Mouse (Mus musculus) myocyte (in vitro differentiated cells): ENCODE data around the gene Pla2g2d. TPM values are rescaled to one million over a fixed set of nuclear protein-coding genes. Genes with fewer than 3 reads are reported as not detected.

Experiments
- H3K27me3 ChIP-seq: one replicate; pipeline ENCODE4 v1.6.1; 2011; ENCODE audit not compliant: control insufficient read depth, insufficient read depth, insufficient read length
- H3K36me3 ChIP-seq: one replicate; pipeline ENCODE4 v1.6.1; 2011; ENCODE audit not compliant: control insufficient read depth, insufficient read depth
- H3K4me2 ChIP-seq: one replicate; pipeline ENCODE4 v1.6.1; 2011; ENCODE audit warnings: low read depth, control low read depth
- H3K4me3 ChIP-seq: one replicate; pipeline ENCODE4 v1.5.1; 2011; ENCODE audit warnings: mild to moderate bottlenecking, control low read depth, moderate library complexity
- H3K79me2 ChIP-seq: one replicate; pipeline ENCODE4 v1.6.1; 2011; ENCODE audit not compliant: control insufficient read depth, insufficient read depth
- H3ac ChIP-seq: one replicate; pipeline ENCODE4 v1.6.1; 2011; ENCODE audit not compliant: control insufficient read depth, insufficient read length
- CEBPB ChIP-seq: IDR thresholded peaks from 2 replicates; pipeline ENCODE4 v1.6.1; 2011; ENCODE audit warnings: mild to moderate bottlenecking, moderate library complexity; ENCODE audit not compliant: poor library complexity, insufficient read depth, severe bottlenecking
- E2F4 ChIP-seq: IDR thresholded peaks from one replicate; pipeline ENCODE4 v1.6.1; 2011; ENCODE audit warnings: mild to moderate bottlenecking, control low read depth, moderate library complexity; ENCODE audit not compliant: insufficient read depth
- MAX ChIP-seq: IDR thresholded peaks from one replicate; pipeline ENCODE4 v1.6.1; 2011; ENCODE audit warnings: low read depth, mild to moderate bottlenecking, control low read depth
- MYOD1 ChIP-seq, 3 experiments: IDR thresholded peaks; one replicate each; pipeline ENCODE4 v1.6.1; 2011; ENCODE audit warnings: control low read depth in 2 of 3, low read depth in 2 of 3, mild to moderate bottlenecking in 2 of 3, moderate library complexity in 1 of 3; ENCODE audit not compliant: insufficient read length in 2 of 3, control insufficient read depth in 1 of 3
- MYOG ChIP-seq, 3 experiments: IDR thresholded peaks; one replicate each; pipeline ENCODE4 v1.6.1; 2011; ENCODE audit warnings: control low read depth in 2 of 3, low read depth in 2 of 3, mild to moderate bottlenecking in 2 of 3; ENCODE audit not compliant: insufficient read length in 2 of 3, control insufficient read depth in 1 of 3, insufficient read depth in 1 of 3
- POLR2A ChIP-seq: IDR thresholded peaks from one replicate; pipeline ENCODE4 v1.6.1; 2011; ENCODE audit warnings: low read depth, mild to moderate bottlenecking, control low read depth, moderate library complexity; ENCODE audit not compliant: insufficient read length
- POLR2AphosphoS2 ChIP-seq: IDR thresholded peaks from one replicate; pipeline ENCODE4 v1.6.1; 2011; ENCODE audit warnings: low read depth, control low read depth; ENCODE audit not compliant: insufficient read length
- REST ChIP-seq: IDR thresholded peaks from one replicate; pipeline ENCODE4 v1.6.1; 2011; ENCODE audit warnings: mild to moderate bottlenecking, control low read depth, moderate library complexity; ENCODE audit not compliant: insufficient read depth, insufficient read length
- SRF ChIP-seq: IDR thresholded peaks from one replicate; pipeline ENCODE4 v1.6.1; 2011; ENCODE audit warnings: low read depth; ENCODE audit not compliant: control insufficient read depth, insufficient read length
- TCF12 ChIP-seq: IDR thresholded peaks from one replicate; pipeline ENCODE4 v1.6.1; 2011; ENCODE audit warnings: mild to moderate bottlenecking, control low read depth; ENCODE audit not compliant: poor library complexity, insufficient read depth, severe bottlenecking
- TCF3 ChIP-seq: IDR thresholded peaks from one replicate; pipeline ENCODE4 v1.6.1; 2011; ENCODE audit warnings: low read depth, control low read depth; ENCODE audit not compliant: insufficient read length
- USF1 ChIP-seq: IDR thresholded peaks from one replicate; pipeline ENCODE4 v1.6.1; 2011; ENCODE audit warnings: low read depth, mild to moderate bottlenecking, control low read depth, moderate library complexity
- polyA plus RNA-seq: library from polyadenylated mRNA; unstranded; fragments of >200 nt; fragmentation: generic; extraction: Trizol; gene quantifications from one replicate; pipeline ENCODE4 v1.2.1, GENCODE M21; 2012; ENCODE audit warnings: missing spikeins

The Pla2g2d gene
- polyA plus RNA-seq, 1 experiment: 0.05 TPM

- Histone ChIP-seq H3K79me2 (no peaks in the 10 kb centered on the region), H3ac (no peak within 1 kb of the TSS), H3K36me3 (no peaks in the 10 kb centered on the region), H3K4me3 (no peak within 1 kb of the TSS), H3K27me3 (peaks cover 43% of the 10 kb centered on the region), H3K4me2 (no peak within 1 kb of the TSS)
- TF ChIP-seq REST: no peak
- no peak for TF ChIP-seq MYOG (IDR thresholded peaks at IDR 0.05; ENCODE audit: control insufficient read depth in 1 of 3, insufficient read depth in 1 of 3, insufficient read length in 2 of 3, low read depth in 2 of 3)
- no peak for TF ChIP-seq MAX
- TF ChIP-seq MYOD1 (IDR thresholded peaks at IDR 0.05; ENCODE audit: control insufficient read depth in 1 of 3, insufficient read length in 2 of 3, low read depth in 2 of 3): no peak
- no peak for TF ChIP-seq TCF12
- no peak for TF ChIP-seq USF1
- no peak for TF ChIP-seq E2F4
- no peak for TF ChIP-seq POLR2AphosphoS2
- TF ChIP-seq CEBPB: no peak
- no peak for TF ChIP-seq SRF
- TF ChIP-seq POLR2A: no peak
- TF ChIP-seq TCF3: no peak
These were observed 38.5 kb upstream of the Pla2g2d start, which contains the start of gene Ubxn10 for GRCm38 (mm10) chr4:138737031-138737430. TSS of gene Ubxn10 (minus strand) at chr4:138737167.

GRCm38 (mm10) chr4:138739136-138739851 is 36.2 kb upstream of the Pla2g2d start:
- peaks cover 55% of the 10 kb centered on the region for H3K27me3 ChIP-seq
- TF ChIP-seq USF1 (no peak), POLR2AphosphoS2 (no peak), REST (no peak), MYOG (IDR thresholded peaks at IDR 0.05; ENCODE audit: control insufficient read depth in 1 of 3, insufficient read depth in 1 of 3, insufficient read length in 2 of 3, low read depth in 2 of 3) (no peak), MAX (no peak), TCF3 (no peak), POLR2A (no peak)
- no peak overlapping the region for H3K4me3 ChIP-seq
- no peak overlapping the region for H3ac ChIP-seq
- no peak overlapping the region for H3K4me2 ChIP-seq
- H3K36me3 ChIP-seq: no peaks in the 10 kb centered on the region
- H3K79me2 ChIP-seq: no peaks in the 10 kb centered on the region

DNA sequence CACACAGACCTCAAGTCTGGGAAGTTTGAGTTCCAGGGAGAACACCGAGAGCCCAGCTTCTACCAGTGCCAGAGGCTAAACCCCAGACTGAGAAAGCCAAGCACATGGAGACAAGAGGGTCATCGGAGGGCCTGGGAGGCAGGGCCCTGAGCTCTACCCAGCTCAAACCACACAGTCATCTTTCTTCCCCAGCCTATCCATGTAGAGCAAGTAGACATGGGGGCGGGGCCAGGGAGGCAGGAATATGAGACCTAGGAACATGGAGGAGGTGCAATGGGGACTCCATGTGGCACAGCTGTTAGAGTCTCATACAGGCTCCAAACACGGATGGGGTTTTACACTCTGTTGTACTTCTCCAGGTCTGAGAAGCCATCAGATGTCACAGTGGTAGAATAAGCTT is 29.7 kb upstream of the Pla2g2d start:
- H3K27me3 ChIP-seq: peaks cover 20% of the 10 kb centered on the region
- TF ChIP-seq TCF3 (no peak), CEBPB (no peak), MAX (no peak), USF1 (no peak), MYOG (IDR thresholded peaks at IDR 0.05; ENCODE audit: control insufficient read depth in 1 of 3, insufficient read depth in 1 of 3, insufficient read length in 2 of 3, low read depth in 2 of 3) (no peak), POLR2AphosphoS2 (no peak), MYOD1 (IDR thresholded peaks at IDR 0.05; ENCODE audit: control insufficient read depth in 1 of 3, insufficient read length in 2 of 3, low read depth in 2 of 3) (no peak), POLR2A (no peak), E2F4 (no peak)
- H3K36me3 ChIP-seq: no peaks in the 10 kb centered on the region
- H3K4me2 ChIP-seq: no peak overlapping the region
- no peaks in the 10 kb centered on the region for H3K79me2 ChIP-seq
- no peak overlapping the region for H3K4me3 ChIP-seq
- H3ac ChIP-seq: no peak overlapping the region

DNA sequence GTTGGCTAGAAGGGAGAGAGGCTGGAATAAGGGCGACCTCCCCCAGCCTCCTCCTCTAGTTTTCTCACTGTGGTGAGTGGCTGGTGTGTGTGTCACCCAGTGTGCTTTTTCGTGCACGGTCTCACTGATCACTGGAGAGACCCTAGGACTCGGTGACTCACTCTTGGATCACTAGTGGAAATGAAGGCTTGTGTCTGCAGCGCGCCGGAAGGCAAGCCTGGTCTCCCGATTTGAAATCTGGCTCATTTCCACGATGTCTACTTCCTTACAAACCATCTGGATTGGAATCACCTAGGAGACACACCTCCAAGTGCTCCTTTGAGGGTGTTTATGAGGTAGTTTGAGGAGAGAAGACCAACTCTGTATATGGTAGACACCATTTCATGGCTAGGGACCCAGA is 28.7 kb upstream of the Pla2g2d start:
- peaks cover 20% of the 10 kb centered on the region for H3K27me3 ChIP-seq
- TF ChIP-seq CEBPB (no peak), MAX (no peak)

DNA sequence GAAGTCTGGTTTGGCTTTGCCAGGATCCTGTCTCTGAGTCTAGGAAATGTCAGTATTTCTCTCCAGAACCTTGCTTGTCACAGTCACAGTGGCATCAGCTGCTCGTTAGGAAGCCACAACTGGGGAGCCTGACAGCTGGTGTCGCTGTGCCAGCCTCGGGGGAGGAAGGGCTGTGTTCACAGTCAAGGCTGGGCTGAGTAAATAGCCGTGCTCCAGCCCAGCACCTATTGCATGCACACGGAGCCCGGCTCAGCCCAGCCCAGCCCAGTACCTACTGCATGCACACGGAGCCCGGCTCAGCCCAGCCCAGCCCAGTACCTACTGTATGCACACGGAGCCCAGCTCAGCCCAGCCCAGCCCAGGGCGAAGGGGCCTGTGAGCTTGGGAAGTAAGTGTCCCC is 27.7 kb upstream of the Pla2g2d start:
- TF ChIP-seq POLR2A (no peak), MYOG (IDR thresholded peaks at IDR 0.05; ENCODE audit: control insufficient read depth in 1 of 3, insufficient read depth in 1 of 3, insufficient read length in 2 of 3, low read depth in 2 of 3) (peak in 1 of 3 experiments; percentile 13)
- H3K79me2 ChIP-seq: no peaks in the 10 kb centered on the region
- H3K4me3 ChIP-seq: no peak overlapping the region
- no peak overlapping the region for H3ac ChIP-seq
- H3K36me3 ChIP-seq: no peaks in the 10 kb centered on the region
- H3K4me2 ChIP-seq: no peak overlapping the region
- H3K27me3 ChIP-seq: peaks cover 10% of the 10 kb centered on the region

More for the DNA sequence above, 28.7 kb upstream of the Pla2g2d start:
- H3K4me3 ChIP-seq: no peak overlapping the region
- no peak overlapping the region for H3ac ChIP-seq
- no peaks in the 10 kb centered on the region for H3K36me3 ChIP-seq
- H3K4me2 ChIP-seq: no peak overlapping the region
- H3K79me2 ChIP-seq: no peaks in the 10 kb centered on the region
